Mouse (Mus musculus) left cerebral cortex, adult 11 months (tissue): ENCODE data around the gene Iffo1.

ENCODE experiments used
- DNase-seq: peaks from one replicate; pipeline ENCODE4 v3.0.0; 2022; ENCODE audit warnings: low spot score

Gene Iffo1

GRCm38 (mm10) chr6:125142436-125142835 is 2.6 kb upstream of the Iffo1 start:
- no peak for DNase-seq

DNA sequence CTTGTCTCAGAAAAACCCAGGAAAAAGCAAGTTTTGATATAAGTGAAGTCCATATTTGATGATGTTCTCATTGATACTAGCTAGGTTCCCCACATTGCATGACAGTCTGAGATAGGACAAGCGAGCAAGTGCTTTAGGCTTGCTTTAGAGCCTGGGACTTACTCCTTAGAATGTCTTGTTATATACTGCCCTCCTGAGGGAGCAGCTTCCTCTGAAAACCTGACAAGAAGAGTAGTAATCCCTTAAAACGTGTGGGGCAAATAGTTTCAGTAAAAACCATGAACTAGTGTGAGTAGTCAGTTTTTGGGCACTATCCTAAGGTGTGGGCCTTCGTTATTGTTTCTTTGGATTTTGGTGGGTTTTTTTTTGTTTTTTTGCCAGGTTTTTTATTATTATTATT is 1.9 kb upstream of the Iffo1 start:
- DNase-seq = no peak

DNA sequence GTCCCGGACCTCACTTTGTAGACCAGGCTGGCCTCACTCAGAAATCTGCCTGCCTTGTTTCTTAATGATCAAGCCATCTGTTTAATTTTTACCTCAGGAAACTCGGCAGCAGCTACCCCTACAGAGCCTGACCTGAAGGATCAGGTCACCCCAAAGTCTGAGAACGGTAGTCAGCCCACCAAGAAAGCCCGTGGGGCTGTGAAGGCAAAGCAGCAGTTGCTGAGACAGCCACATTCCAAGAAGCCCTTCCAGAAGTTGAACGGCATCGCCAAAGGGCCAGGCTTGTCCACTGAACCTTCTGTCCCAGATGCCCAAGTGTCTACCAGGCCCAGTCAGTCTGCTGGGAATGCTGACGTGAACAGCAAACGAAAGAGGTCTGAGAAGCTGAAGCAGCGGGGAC is 1.1 kb upstream of the Iffo1 start:
- no peak for DNase-seq

- no peak for DNase-seq
These were observed 474 bp downstream of the Iffo1 start for GRCm38 (mm10) chr6:125145479-125145951.

- no peak for DNase-seq
These were observed 1.1 kb downstream of the Iffo1 start for GRCm38 (mm10) chr6:125146148-125146547.

DNA sequence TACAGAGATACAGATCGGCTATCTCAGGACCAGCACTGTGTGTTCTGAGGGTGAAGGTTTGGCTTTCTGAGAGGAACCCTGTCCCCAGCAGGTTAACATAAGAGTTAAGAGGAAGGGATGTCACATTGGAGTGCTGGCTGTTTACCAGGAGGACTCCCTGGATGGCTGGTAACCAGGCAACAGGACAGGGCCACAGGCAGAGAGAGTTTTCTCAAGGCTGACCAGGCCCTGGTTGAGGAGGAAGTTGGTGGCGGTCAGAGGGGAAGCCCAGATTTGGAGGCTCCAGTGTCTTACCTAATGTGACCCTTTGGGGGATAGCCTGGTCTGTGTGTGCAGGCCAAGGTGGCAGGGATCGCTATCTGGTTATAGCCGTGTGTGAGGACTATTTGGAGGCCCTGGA is 1.8 kb downstream of the Iffo1 start:
- DNase-seq = no peak

GRCm38 (mm10) chr6:125147329-125147728 is 2.3 kb downstream of the Iffo1 start:
- DNase-seq = no peak

- no peak for DNase-seq
These were observed 3.3 kb downstream of the Iffo1 start for GRCm38 (mm10) chr6:125148251-125148925.

DNA sequence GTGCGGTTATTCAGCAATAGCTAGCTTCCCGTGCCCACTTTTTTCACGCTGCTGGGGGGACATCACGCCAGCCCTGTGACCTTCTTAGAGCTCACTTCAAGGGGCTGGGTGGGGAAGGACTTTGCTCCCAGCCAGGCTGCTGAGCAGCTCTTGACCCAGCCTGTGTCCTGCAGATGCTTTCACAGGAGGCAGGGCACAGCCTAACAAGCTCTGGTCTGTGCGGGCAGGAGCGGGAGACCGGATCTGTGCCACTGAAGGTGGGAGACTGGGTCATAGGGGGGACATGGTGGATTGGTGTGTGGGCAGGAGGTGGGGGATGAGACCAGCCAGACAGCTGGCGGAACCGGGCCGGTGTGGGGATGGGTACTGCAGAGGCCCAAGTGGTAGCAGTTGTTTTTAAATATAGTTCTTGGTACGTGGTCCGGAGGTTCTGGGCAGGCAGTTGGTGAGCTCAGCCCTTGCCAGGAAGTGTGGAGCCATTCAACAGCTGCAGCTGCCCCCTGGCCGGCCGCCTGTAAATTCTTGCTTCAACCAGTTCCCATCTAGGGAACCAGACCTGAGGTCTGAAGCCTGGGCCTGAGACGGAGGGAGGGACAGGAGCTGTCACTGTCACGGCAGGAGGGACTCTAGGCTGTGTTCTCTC is 4.0 kb downstream of the Iffo1 start:
- DNase-seq = no peak

DNA sequence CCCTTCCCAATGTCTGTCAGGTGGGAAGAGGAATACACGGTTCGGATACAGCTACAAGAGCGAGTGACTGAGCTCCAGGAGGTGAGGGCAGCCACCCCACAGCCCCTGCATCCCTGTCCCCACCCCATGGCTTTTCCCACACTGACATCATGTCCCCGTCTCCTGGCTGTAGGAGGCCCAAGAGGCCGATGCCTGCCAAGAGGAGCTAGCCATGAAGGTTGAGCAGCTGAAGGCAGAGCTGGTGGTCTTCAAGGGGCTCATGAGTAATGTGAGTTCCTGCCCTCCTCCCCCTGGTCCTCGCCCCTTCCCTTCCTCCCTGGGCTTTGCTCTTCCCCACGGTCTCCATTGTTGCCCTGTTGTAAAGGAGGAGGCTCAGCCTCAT is 4.5 kb downstream of the Iffo1 start:
- no peak for DNase-seq

GRCm38 (mm10) chr6:125152212-125153017 is 7.4 kb downstream of the Iffo1 start:
- no peak for DNase-seq

- DNase-seq = no peak
These were observed 8.0 kb downstream of the Iffo1 start for GRCm38 (mm10) chr6:125153018-125153389.

DNA sequence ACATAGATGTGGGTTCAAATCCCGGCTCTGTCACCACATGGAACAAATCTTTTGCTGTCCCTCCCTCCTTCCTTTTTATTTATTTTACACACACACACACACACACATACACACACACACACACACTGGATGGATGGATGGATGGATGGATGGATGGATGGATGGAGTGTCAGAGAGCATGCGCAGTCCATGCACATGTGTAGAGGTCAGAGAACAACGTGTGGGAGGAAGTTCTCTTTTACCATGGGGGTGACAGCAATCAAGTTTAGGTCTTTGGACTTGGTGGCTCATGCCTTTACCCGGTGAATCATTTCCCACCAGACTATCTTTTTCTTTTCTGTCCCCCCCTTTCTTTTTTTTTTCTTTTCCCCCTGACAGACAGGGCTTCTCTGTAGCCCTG is 8.6 kb downstream of the Iffo1 start:
- DNase-seq = no peak

- no peak for DNase-seq
These were observed 9.5 kb downstream of the Iffo1 start for GRCm38 (mm10) chr6:125154550-125154949.

DNA sequence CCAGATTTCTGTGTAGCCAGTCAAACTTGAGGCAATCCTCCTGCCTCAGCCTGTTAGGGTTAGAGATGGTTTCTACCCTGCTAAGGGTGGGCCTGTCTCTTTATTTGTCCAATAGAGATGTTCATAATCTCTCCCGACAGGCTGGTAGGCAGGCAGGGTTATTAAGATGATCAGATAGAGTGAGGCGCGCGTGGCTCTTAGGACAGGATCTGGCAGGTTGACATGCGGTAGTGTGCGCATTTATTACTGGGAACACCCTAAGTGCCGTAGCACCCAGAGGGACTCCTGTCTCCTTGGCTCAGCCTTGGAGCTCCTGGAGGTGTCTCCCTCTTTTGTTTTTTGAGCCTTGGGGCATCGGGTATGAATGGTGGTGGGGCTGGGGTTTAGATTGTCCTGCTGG is 10.2 kb downstream of the Iffo1 start:
- no peak for DNase-seq

- no peak for DNase-seq
These were observed 11.4 kb downstream of the Iffo1 start for GRCm38 (mm10) chr6:125156491-125156890.

- DNase-seq = no peak
These were observed 12.0 kb downstream of the Iffo1 start for GRCm38 (mm10) chr6:125156903-125157614.

DNA sequence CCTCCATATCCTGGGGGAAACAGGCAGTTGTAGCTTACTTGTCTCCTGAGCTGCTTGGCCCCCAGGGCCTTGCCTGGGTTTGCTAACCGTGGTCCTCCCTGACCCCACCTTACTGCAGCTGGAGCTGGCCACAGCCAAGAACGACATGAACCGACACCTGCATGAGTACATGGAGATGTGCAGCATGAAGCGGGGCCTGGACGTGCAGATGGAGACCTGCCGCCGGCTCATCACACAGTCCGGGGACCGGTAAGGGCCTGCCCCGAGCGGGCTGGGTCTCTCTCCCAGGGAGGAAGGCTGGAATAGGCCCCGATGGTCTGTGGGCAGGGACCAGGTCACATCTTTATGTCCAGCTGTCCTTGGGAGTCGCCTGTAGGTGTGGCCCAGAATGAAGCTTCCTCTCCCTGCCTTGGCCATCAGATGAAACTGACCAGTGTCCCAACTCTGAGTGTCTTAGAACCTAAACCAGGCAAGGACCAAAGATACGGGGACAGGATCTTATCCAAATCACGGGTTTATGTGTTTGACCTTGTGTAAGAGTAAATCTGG is 14.0 kb downstream of the Iffo1 start:
- no peak for DNase-seq

DNA sequence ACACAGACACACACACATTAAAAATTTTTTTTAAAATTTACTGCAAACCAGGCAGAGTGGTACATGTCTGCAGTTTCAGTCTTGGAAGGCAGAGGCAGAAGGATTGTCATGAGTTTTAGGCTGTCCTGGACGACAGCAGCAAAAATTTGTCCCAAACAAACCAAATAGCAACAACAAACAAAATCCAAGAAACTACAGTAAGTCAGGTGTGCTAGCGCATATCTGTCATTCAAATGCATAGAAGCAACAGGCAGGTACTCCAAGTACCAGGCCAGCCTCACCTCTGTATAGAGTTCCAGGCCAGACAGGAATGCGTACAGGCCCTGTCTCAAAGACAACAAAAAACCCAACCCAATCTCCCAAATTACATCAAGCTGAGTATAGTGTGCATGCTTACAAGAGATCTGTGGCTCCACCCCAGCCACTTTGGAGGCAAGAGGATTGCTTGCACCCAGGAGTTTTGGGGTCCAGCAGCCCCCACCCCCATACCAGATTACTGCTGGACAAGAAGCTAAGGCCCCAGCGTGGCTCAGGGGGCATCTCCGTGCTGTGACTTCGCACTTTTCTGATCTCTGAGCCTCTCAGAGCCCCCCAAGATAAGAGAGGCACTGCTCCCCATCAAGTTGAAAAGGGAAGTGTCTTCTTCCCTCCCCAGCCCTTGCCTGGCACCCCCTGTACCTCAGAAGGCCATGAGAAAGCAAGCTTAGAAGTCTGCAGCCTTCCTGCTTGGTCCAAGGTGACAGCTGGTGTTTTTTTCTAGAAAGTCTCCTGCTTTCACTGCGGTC is 14.9 kb downstream of the Iffo1 start:
- no peak for DNase-seq

DNA sequence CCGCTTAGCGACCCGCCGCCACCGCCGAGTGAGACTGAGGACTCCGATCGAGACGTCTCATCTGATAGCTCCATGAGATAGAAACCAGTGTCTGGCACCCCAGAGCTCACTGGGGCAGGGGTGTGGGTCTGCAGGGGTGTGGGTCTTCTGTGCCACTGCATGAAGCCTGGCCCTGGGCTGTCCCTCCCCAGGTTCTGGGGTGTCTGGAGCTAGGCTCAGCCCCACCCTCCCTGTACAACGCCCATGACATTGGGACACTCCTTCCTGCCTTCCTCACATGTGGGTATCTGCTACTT is 15.5 kb downstream of the Iffo1 start:
- no peak for DNase-seq
